Mouse (Mus musculus) brain, embryonic 14.5 days (tissue): Measurements from ENCODE around the gene Senp2. TPM values are rescaled to one million over a fixed set of nuclear protein-coding genes. Genes with fewer than 3 reads are reported as not detected.
A peak's percentile ranks its signal among the peaks of the same experiment; 100 is the strongest.

Experiments used
- DNase-seq: peaks from one replicate; pipeline ENCODE4 v3.0.0-alpha.2; 2011; ENCODE audit warnings: low read depth
- CTCF ChIP-seq: fragments of 200-500 bp; IDR thresholded peaks from 2 replicates; pipeline ENCODE4 v1.5.1; 2012; ENCODE audit warnings: inconsistent platforms, mild to moderate bottlenecking, moderate library complexity, borderline replicate concordance; ENCODE audit not compliant: insufficient read depth, insufficient read length; ENCODE audit errors: extremely low read depth
- POLR2A ChIP-seq: fragments of 200-500 bp; IDR thresholded peaks from 2 replicates; pipeline ENCODE4 v1.6.1; 2012; ENCODE audit warnings: mild to moderate bottlenecking, inconsistent platforms, borderline replicate concordance; ENCODE audit not compliant: poor library complexity, insufficient read depth, insufficient read length, severe bottlenecking; ENCODE audit errors: extremely low read depth
- polyA plus RNA-seq: library from polyadenylated mRNA; depleted of rRNA; stranded (reverse); fragments of >200 nt; gene quantifications from 2 replicates; pipeline ENCODE4 v1.2.3, GENCODE M21; 2012

The Senp2 gene
- polyA plus RNA-seq, 1 experiment, result 37.7 TPM

DNA sequence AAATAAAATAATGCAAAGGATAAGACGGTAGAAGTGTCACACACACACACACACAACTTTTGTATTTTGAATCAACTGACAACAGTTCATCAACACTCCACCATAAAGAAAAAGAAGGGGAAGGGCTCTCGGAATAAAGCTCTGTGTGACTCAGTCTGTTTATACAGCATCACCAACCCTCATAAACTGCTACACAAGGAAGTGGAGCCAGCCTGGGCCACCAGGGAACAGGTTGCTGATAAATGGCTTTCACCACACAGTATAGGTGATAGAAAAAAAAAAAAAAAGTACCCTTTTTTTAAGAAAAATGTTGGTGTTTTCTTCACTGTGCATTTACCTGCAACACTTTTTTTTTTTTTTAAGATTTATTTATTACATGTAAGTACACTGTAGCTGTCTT lies 17.5 kb upstream of the Senp2 start:
- TF ChIP-seq CTCF, result no peak
- TF ChIP-seq POLR2A, result no peak

DNA sequence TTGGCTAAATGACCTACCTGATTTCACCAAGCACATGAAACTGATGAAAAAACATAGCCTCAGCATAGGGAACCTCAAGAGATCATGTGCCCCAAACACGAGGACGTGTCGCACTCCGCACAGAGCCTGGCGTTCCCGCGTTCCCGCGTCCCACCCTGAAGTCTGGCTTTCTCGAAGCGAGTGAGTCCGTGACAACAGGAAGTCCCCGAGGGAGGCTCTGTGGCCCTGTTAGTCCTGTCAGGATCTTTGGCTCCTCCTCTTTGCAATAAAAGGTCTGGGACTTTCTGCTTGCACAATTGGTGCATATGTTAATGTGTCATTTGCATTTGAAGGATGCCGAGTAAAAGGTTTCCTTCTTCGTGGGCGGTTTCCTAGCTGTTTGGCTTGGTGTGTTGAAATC lies 14.0 kb upstream of the Senp2 start, which contains the start of gene Liph:
TSS of gene Liph (minus strand) at position 360 of the 400 bp plus-strand sequence.
- TF ChIP-seq CTCF, result no peak
- TF ChIP-seq POLR2A, result no peak
- peak; percentile 62 for DNase-seq

More for the DNA sequence above, 17.5 kb upstream of the Senp2 start:
- no peak for DNase-seq

- no peak for TF ChIP-seq POLR2A
- no peak for TF ChIP-seq CTCF
- DNase-seq, result no peak
Measured at GRCm38 (mm10) chr16:21996402-21996801, 12.9 kb upstream of the Senp2 start.

DNA sequence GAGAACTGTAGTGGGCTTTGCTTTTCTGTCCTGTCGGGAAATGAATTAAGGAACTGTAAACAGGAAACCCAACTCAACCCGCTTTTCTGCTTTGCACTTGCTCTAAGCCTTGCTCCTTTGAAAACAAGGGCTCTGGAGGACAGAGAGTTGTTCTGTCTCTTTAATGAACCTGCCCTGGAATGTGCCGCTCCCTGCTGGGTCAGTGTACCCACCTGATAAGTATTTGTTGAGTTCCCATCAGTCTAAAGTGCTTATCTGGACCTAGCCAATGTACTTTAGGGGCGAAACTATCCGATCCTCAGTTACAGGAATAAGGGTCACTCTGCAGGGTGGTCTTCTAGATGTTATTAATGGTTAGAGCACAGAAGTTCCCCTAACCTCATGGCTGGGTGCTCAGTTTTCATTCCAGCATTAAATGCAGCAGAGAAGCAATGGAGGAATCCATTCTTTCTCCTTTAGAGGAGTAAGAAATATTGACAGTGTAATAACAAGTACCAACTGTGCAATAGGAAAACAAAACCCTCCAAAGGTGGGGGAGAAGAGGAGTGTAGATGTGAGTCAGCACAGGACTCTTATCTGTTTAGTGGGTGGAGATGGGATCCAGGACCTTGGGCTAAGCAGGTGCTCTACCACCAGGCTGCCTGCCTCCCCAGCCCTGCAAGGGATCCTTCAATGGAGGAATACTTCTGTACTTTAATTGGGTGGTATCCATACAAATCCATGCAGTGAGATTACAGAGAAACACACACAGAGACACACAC lies 12.2 kb upstream of the Senp2 start:
- TF ChIP-seq POLR2A (no peak), CTCF (no peak)
- DNase-seq, result no peak

DNA sequence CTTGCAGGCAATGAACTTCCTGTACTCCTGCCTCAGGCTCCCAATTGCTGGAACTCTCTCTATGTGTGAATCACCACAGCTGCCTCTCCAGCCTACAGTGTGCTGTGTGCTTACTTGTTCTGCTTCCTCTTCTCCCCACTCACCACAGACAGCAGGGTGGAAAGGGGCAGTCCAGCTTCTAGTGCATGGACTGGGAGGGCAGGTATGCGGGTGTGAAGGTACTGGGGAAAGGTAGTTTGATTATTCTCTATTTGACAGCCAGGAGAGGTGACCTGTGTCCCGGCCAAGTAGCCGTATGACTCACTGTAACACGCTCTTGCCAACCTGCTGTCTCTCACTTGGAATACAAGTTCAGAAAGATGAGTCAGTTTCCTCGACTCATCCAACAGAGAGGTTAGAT lies 11.2 kb upstream of the Senp2 start:
- TF ChIP-seq CTCF (no peak), POLR2A (no peak)
- DNase-seq, result no peak

DNA sequence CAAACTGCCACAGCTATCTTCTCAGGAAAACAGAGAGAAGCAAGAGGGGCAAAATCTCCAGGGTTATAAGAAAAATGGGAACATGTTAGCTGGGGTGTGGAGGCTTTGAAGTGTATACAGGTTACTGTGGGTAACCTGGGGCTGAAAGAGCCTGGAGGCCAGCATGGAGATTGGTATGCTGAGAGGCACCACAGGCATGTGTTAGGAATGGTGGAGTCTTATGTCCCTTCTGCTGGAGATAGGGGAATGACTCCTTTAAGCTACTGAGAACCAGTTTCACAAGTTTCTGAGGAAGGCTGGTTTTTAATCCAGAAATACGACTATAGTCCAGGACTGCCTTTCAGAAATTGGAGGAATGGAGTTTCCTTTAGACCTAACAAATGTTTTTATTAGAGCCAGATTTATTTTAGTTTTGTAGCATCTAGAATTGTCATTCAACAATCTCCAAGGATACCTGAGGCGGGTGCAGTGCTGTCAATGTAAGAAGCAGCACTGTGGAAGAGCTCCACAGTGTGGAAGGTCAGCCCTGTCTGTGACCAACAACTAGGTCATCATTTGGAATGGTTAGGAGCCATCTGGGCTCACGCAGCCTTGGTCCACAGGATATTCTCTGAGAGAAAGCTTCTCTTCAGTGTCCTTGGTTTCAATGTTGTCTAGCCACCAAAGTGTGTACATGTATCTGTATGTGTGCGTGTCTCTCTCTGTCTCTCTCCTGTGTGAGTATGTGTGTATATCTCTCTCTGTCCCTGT lies 9.2 kb upstream of the Senp2 start:
- TF ChIP-seq CTCF, result no peak
- no peak for TF ChIP-seq POLR2A
- DNase-seq, result no peak

DNA sequence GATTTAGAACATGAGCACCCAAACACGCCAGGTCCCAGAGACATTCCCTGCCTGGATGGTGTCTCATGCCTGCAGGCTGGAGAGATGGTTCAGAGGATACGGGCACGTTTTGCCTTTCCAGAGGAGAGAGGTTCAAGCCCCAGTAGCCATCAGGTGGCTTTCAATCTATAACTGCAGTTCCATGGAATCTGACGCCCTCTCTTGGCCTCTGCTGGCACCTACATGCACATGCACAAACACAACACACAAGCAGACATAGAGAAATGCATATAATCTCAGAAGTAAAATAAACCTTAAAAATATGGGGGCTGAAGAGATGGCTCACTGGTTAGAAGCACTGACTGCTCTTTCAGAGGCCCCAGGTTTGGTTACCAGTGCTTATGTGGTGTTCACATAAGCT lies 8.1 kb upstream of the Senp2 start:
- DNase-seq, result no peak
- TF ChIP-seq CTCF (peak; percentile 14; the same call in 1 of the 2 replicates), POLR2A (no peak)

GRCm38 (mm10) chr16:22001606-22002005 lies 7.7 kb upstream of the Senp2 start:
- no peak for TF ChIP-seq POLR2A
- TF ChIP-seq CTCF, result no peak
- no peak for DNase-seq

GRCm38 (mm10) chr16:22009596-22009995 lies 312 bp downstream of the Senp2 start:
- no peak for TF ChIP-seq CTCF
- DNase-seq, result no peak

- TF ChIP-seq CTCF (no peak), POLR2A (no peak)
- DNase-seq, result no peak
Measured at GRCm38 (mm10) chr16:22015569-22015968, 6.3 kb downstream of the Senp2 start.

- peak; percentile 9 for DNase-seq
- no peak for TF ChIP-seq POLR2A
- TF ChIP-seq CTCF, result peak; percentile 42; the same call in 1 of the 2 replicates
Measured at GRCm38 (mm10) chr16:22022122-22022521, 12.8 kb downstream of the Senp2 start.

DNA sequence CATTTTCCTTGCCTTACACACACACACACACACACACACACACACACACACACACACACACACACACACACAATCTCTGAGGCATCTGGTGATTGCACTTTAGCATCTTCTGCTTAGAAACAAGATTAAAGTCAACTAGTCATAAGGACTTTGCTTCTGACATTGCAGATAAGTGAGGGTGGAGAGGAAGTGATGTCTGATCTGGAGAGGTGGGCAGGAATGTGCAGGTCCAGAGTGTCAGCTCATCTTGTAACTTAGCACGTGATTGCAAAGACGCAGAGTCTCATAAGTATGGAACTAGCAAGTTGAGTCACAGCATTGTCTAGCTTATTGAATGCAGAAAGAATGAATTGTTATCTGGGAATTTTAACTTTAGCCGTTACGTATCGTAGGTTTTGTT lies 18.2 kb downstream of the Senp2 start:
- no peak for DNase-seq
- TF ChIP-seq CTCF (no peak), POLR2A (no peak)

DNA sequence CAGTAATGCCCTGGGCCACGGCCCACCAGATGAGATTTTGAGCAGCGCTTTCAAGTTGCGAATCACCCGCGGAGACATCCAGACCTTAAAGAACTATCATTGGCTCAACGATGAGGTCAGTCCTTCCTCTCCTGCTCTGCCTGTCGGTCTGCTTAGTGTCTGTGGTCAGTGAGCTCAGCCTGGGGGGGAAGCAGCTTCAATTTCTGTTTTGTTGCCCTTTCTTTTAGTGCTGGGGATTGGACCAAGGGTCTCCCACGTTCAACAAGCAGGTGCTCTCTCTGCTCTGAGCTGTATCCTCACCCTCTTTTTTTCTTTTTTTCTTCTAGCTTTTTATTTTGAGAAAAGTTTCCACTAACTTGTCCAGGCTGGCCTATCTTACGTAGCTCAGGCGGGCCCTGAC lies 29.3 kb downstream of the Senp2 start:
- DNase-seq, result no peak
- no peak for TF ChIP-seq POLR2A
- TF ChIP-seq CTCF, result no peak
